Mouse (Mus musculus): ENCODE data around the gene Thoc2. TPM values are rescaled to one million over a fixed set of nuclear protein-coding genes. Genes with fewer than 3 reads are reported as not detected.
"Not testable (repeated sequence)": the region's sequence is repeated elsewhere in the genome, so short reads cannot be mapped to it uniquely, and the experiment has no call there.

The Thoc2 gene
- polyA plus RNA-seq (2014; fragmentation: Nextera tagmentation; extraction: Ambion mirVana): 93.3 and 114 TPM in 2 replicates

GRCm38 (mm10) chrX:41920574-41920973 lies at the start of gene Thoc2:
TSS of gene Thoc2 (minus strand) at chrX:41920674.
- ATAC-seq (no peak), DNase-seq (ENCODE audit: low spot score) (no peak)
- no peak within 1 kb of the TSS for H3K4me3 ChIP-seq (ENCODE audit: low read depth, low read length)
- H3K27ac ChIP-seq (ENCODE audit: low read depth, low read length): no peak within 1 kb of the TSS
- WGBS: 97% methylated on average over 1 of the region's 1 CpGs
- H3K36me3 ChIP-seq (ENCODE audit: control insufficient read depth, insufficient read depth, low read length): no peaks in the 10 kb centered on the region
- H3K4me2 ChIP-seq (ENCODE audit: low read length): no peak within 1 kb of the TSS
- H3K4me1 ChIP-seq (ENCODE audit: control insufficient read depth, insufficient read depth, low read length): no peaks in the 10 kb centered on the region
- H3K9me3 ChIP-seq (replicated peaks; ENCODE audit: control insufficient read depth, low read length): no peaks in the 10 kb centered on the region
- no peak within 1 kb of the TSS for H3K9ac ChIP-seq (ENCODE audit: low read length)
- no peaks in the 10 kb centered on the region for H3K27me3 ChIP-seq (replicated peaks; ENCODE audit: control insufficient read depth, insufficient read depth, low read length)

DNA sequence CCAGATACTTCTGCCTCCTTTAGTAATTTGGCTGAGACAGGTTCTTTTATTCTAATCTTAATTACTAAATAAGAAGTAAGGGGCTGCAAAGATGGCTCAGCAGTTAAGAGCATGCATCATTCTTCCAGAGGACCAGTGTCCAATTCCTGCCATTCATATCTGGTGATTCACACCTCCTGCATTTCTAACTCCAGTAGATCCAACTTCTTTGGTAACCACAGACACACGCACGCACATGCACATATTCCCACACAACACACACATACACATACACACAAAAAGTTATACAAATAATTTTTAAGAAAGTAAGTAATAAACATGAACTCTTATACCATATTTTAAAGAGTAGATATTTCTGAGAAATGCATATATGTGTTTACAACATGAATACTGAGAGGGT lies 49.6 kb upstream of the Thoc2 start:
- WGBS: 94% methylated on average over 2 of the region's 2 CpGs
- ATAC-seq: no peak
- no peak overlapping the region for H3K9ac ChIP-seq (ENCODE audit: low read length)
- no peak for DNase-seq (ENCODE audit: low spot score)
- H3K9me3 ChIP-seq (replicated peaks; ENCODE audit: control insufficient read depth, low read length): no peaks in the 10 kb centered on the region
- no peaks in the 10 kb centered on the region for H3K4me1 ChIP-seq (ENCODE audit: control insufficient read depth, insufficient read depth, low read length)
- H3K27ac ChIP-seq (ENCODE audit: low read depth, low read length): no peak overlapping the region
- H3K4me3 ChIP-seq (ENCODE audit: low read depth, low read length): no peak overlapping the region
- H3K4me2 ChIP-seq (ENCODE audit: low read length): no peak overlapping the region
- no peaks in the 10 kb centered on the region for H3K27me3 ChIP-seq (replicated peaks; ENCODE audit: control insufficient read depth, insufficient read depth, low read length)
- H3K36me3 ChIP-seq (ENCODE audit: control insufficient read depth, insufficient read depth, low read length): no peaks in the 10 kb centered on the region

DNA sequence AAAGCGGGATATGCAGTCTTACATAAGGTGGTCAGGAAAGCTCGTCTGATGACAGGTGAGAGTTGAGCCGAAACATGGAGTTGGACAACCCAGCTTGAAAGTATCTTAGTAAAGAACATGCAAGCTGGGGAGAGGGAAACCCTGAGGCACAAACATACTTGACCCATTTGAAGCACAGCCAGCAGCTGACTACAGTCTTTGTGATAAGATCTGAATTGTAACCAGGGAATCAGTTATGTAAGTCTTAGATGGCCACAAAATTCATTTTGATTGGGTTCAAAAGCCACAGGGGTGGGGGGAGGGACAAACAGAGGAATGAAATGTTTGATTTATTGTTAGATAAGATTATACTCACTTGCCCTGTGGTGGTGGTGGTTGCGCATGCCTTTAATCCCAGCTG lies 48.9 kb upstream of the Thoc2 start:
- DNase-seq (ENCODE audit: low spot score): no peak

DNA sequence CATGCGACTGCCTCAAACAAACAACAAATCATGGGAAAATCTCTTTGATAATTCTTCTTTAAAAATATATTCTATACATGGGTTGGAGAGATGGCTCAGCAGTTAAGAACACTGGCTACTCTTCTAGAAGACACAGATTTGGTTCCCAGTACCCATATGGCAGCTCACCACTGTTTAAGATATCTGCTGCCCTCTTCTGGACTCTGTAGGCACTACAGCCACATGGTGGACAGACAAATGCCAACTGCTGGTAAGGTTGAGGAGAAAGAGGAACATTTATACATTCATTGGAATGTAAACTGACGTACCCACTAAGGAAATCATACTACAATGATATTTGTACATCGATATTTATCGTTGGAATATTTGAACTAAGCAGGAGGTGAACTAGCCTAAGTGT lies 36.7 kb upstream of the Thoc2 start:
- DNase-seq (ENCODE audit: low spot score): no peak
- Histone ChIP-seq H3K9me3 (replicated peaks; ENCODE audit: control insufficient read depth, low read length) (no peaks in the 10 kb centered on the region), H3K36me3 (ENCODE audit: control insufficient read depth, insufficient read depth, low read length) (no peaks in the 10 kb centered on the region), H3K4me1 (ENCODE audit: control insufficient read depth, insufficient read depth, low read length) (no peaks in the 10 kb centered on the region), H3K9ac (ENCODE audit: low read length) (no peak overlapping the region), H3K4me3 (ENCODE audit: low read depth, low read length) (no peak overlapping the region), H3K27ac (ENCODE audit: low read depth, low read length) (no peak overlapping the region), H3K4me2 (ENCODE audit: low read length) (no peak overlapping the region), H3K27me3 (replicated peaks; ENCODE audit: control insufficient read depth, insufficient read depth, low read length) (no peaks in the 10 kb centered on the region)
- no peak for ATAC-seq
- 79% methylated on average over 4 of the region's 4 CpGs for WGBS

More for the DNA sequence above, 48.9 kb upstream of the Thoc2 start:
- Histone ChIP-seq H3K4me3 (ENCODE audit: low read depth, low read length) (no peak overlapping the region), H3K36me3 (ENCODE audit: control insufficient read depth, insufficient read depth, low read length) (no peaks in the 10 kb centered on the region), H3K27ac (ENCODE audit: low read depth, low read length) (no peak overlapping the region), H3K9ac (ENCODE audit: low read length) (no peak overlapping the region), H3K4me1 (ENCODE audit: control insufficient read depth, insufficient read depth, low read length) (no peaks in the 10 kb centered on the region), H3K9me3 (replicated peaks; ENCODE audit: control insufficient read depth, low read length) (no peaks in the 10 kb centered on the region), H3K4me2 (ENCODE audit: low read length) (no peak overlapping the region), H3K27me3 (replicated peaks; ENCODE audit: control insufficient read depth, insufficient read depth, low read length) (no peaks in the 10 kb centered on the region)
- 90% methylated on average over 4 of the region's 4 CpGs for WGBS
- no peak for ATAC-seq

GRCm38 (mm10) chrX:41941840-41942239 lies 21.4 kb upstream of the Thoc2 start:
- Histone ChIP-seq H3K9ac (ENCODE audit: low read length) (no peak overlapping the region), H3K27me3 (replicated peaks; ENCODE audit: control insufficient read depth, insufficient read depth, low read length) (no peaks in the 10 kb centered on the region), H3K4me1 (ENCODE audit: control insufficient read depth, insufficient read depth, low read length) (no peaks in the 10 kb centered on the region), H3K27ac (ENCODE audit: low read depth, low read length) (no peak overlapping the region), H3K9me3 (replicated peaks; ENCODE audit: control insufficient read depth, low read length) (no peaks in the 10 kb centered on the region), H3K36me3 (ENCODE audit: control insufficient read depth, insufficient read depth, low read length) (no peaks in the 10 kb centered on the region), H3K4me2 (ENCODE audit: low read length) (no peak overlapping the region), H3K4me3 (ENCODE audit: low read depth, low read length) (no peak overlapping the region)
- 92% methylated on average over 5 of the region's 5 CpGs for WGBS
- DNase-seq (ENCODE audit: low spot score): no peak
- no peak for ATAC-seq

GRCm38 (mm10) chrX:41931821-41932220 lies 11.3 kb upstream of the Thoc2 start:
- H3K4me1 ChIP-seq (ENCODE audit: control insufficient read depth, insufficient read depth, low read length); H3K9ac ChIP-seq (ENCODE audit: low read length); ATAC-seq; H3K27me3 ChIP-seq (replicated peaks; ENCODE audit: control insufficient read depth, insufficient read depth, low read length); H3K4me2 ChIP-seq (ENCODE audit: low read length); H3K4me3 ChIP-seq (ENCODE audit: low read depth, low read length); H3K36me3 ChIP-seq (ENCODE audit: control insufficient read depth, insufficient read depth, low read length); DNase-seq (ENCODE audit: low spot score); H3K9me3 ChIP-seq (replicated peaks; ENCODE audit: control insufficient read depth, low read length); H3K27ac ChIP-seq (ENCODE audit: low read depth, low read length): not testable (repeated sequence)
- 58% methylated on average over 6 of the region's 6 CpGs for WGBS

- Histone ChIP-seq H3K9ac (ENCODE audit: low read length) (no peak overlapping the region), H3K9me3 (replicated peaks; ENCODE audit: control insufficient read depth, low read length) (no peaks in the 10 kb centered on the region), H3K4me3 (ENCODE audit: low read depth, low read length) (no peak overlapping the region), H3K27me3 (replicated peaks; ENCODE audit: control insufficient read depth, insufficient read depth, low read length) (no peaks in the 10 kb centered on the region), H3K4me2 (ENCODE audit: low read length) (no peak overlapping the region), H3K36me3 (ENCODE audit: control insufficient read depth, insufficient read depth, low read length) (no peaks in the 10 kb centered on the region), H3K4me1 (ENCODE audit: control insufficient read depth, insufficient read depth, low read length) (no peaks in the 10 kb centered on the region), H3K27ac (ENCODE audit: low read depth, low read length) (no peak overlapping the region)
- DNase-seq (ENCODE audit: low spot score) (no peak), ATAC-seq (no peak)
- 87% methylated on average over 5 of the region's 5 CpGs for WGBS
Observed at GRCm38 (mm10) chrX:41924708-41925107, 4.2 kb upstream of the Thoc2 start.

DNA sequence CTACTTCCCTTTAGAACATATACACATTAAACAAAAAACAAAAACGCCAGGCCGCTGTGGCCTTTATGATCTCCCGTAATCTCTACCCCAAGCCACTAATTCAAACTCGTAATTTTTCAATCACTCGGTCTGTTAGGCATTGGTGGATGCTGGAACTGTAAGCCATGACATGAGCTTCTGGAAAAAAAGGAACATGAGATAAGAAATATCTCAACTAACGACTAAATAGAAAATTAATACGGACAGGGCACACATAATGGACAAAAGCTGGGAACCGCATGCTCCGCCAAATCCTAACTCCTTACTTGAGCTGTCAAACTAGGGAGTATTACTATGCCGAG lies 8.4 kb downstream of the Thoc2 start:
- H3K9me3 ChIP-seq (replicated peaks; ENCODE audit: control insufficient read depth, low read length): no peaks in the 10 kb centered on the region
- ATAC-seq (no peak), DNase-seq (ENCODE audit: low spot score) (no peak)
- no peaks in the 10 kb centered on the region for H3K4me1 ChIP-seq (ENCODE audit: control insufficient read depth, insufficient read depth, low read length)
- WGBS: 52% methylated on average over 10 of the region's 10 CpGs
- H3K4me3 ChIP-seq (ENCODE audit: low read depth, low read length): peak overlapping the region; percentile 52
- H3K4me2 ChIP-seq (ENCODE audit: low read length): peak overlapping the region; percentile 37
- H3K27ac ChIP-seq (ENCODE audit: low read depth, low read length): no peak overlapping the region
- H3K27me3 ChIP-seq (replicated peaks; ENCODE audit: control insufficient read depth, insufficient read depth, low read length): no peaks in the 10 kb centered on the region
- peak overlapping the region; percentile 71 for H3K9ac ChIP-seq (ENCODE audit: low read length)
- no peaks in the 10 kb centered on the region for H3K36me3 ChIP-seq (ENCODE audit: control insufficient read depth, insufficient read depth, low read length)

DNA sequence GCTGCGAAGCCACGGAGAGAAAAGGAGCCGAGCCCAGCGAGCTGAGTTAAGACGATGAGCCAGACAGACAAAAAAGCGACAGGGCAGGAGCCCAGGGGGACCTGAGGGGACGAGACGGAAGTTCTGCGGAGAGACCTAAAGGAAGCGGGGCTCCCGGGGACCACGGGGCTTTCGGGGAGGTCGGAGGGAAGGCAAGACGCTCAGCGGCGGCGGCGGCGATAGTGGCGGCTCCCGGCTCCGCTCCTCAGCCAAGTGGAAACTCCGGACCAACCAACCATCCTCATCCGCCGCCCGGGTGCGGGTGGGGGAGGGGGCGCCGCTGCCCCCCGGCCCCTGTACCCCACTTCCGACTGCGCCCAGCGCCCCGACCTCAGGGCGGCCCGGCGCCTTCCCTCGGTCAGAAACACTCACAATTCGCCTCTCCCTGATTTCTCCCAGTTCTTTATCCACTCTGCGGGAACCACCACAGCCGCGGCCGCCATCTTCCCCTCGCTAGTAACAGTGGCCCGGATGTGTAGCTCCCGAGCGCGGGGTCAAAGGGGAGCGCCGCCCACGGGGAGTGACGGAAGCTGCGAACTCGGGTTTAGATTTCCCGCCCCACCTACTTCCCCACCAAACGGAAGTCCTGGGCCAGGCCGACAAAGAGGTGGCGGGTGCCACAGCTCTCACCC lies 8.9 kb downstream of the Thoc2 start:
- Histone ChIP-seq H3K36me3 (ENCODE audit: control insufficient read depth, insufficient read depth, low read length) (no peaks in the 10 kb centered on the region), H3K4me1 (ENCODE audit: control insufficient read depth, insufficient read depth, low read length) (no peaks in the 10 kb centered on the region), H3K4me2 (ENCODE audit: low read length) (peak overlapping the region; percentile 62), H3K27ac (ENCODE audit: low read depth, low read length) (peak overlapping the region; percentile 84), H3K4me3 (ENCODE audit: low read depth, low read length) (peak overlapping the region; percentile 52), H3K27me3 (replicated peaks; ENCODE audit: control insufficient read depth, insufficient read depth, low read length) (no peaks in the 10 kb centered on the region), H3K9me3 (replicated peaks; ENCODE audit: control insufficient read depth, low read length) (no peaks in the 10 kb centered on the region), H3K9ac (ENCODE audit: low read length) (peak overlapping the region; percentile 71)
- ATAC-seq (peak; percentile 99), DNase-seq (ENCODE audit: low spot score) (peak; percentile 92)
- WGBS: 30% methylated on average over 52 of the region's 59 CpGs
